Mouse (Mus musculus) megakaryocyte-erythroid progenitor cell, adult 5 weeks (primary cell): ENCODE results near the gene Gm9045. TPM values are rescaled to one million over a fixed set of nuclear protein-coding genes. Genes with fewer than 3 reads are reported as not detected.

Experiments used
- polyA plus RNA-seq: library from polyadenylated mRNA; stranded (reverse); fragments of >175 nt; gene quantifications from 2 replicates; pipeline ENCODE4 v1.2.3, GENCODE M21; 2012

Gm9045 gene
- polyA plus RNA-seq = not detected in 2 replicates

GRCm38 (mm10) chr10:118337731-118338130 is at the start of gene Gm9045:
Gene Gm9045, minus strand, starts transcription at chr10:118337831.

GRCm38 (mm10) chr10:118354005-118354404 is 16.4 kb upstream of the Gm9045 start, which contains the start of gene Gm9049:
Gene Gm9049, minus strand, starts transcription at chr10:118354105.

GRCm38 (mm10) chr10:118348579-118348978 is 10.9 kb upstream of the Gm9045 start, which contains the start of gene Gm9048:
Gene Gm9048, minus strand, starts transcription at chr10:118348679.

GRCm38 (mm10) chr10:118343155-118343554 is 5.5 kb upstream of the Gm9045 start, which contains the start of gene Gm9046:
Gene Gm9046, minus strand, starts transcription at chr10:118343255.

GRCm38 (mm10) chr10:118332308-118332707 is 5.3 kb downstream of the Gm9045 start, which contains the start of gene Gm9044:
Gene Gm9044, minus strand, starts transcription at chr10:118332408.

GRCm38 (mm10) chr10:118326869-118327268 is 10.8 kb downstream of the Gm9045 start, which contains the start of gene Gm9040:
Gene Gm9040, minus strand, starts transcription at chr10:118326969.

GRCm38 (mm10) chr10:118294938-118295337 is 42.7 kb downstream of the Gm9045 start, which contains the start of gene Iltifb:
Gene Iltifb, minus strand, starts transcription at chr10:118295038.

Other genes starting within 250 kb of the Gm9045 start
- gene Mdm1, start 196.0 kb downstream of the Gm9045 start, polyA plus RNA-seq = 13.0 and 24.8 TPM in 2 replicates
- gene Il22, start 132.9 kb downstream of the Gm9045 start, polyA plus RNA-seq = not detected in 2 replicates
- gene Gm32717, start 97.1 kb downstream of the Gm9045 start, polyA plus RNA-seq = not detected in 2 replicates
- gene Gm32802, start 79.1 kb downstream of the Gm9045 start, polyA plus RNA-seq = not detected in 2 replicates
- not detected in 2 replicates for gene Iltifb, start 42.8 kb downstream of the Gm9045 start, polyA plus RNA-seq
- not detected in 2 replicates for gene Gm9040, start 10.9 kb downstream of the Gm9045 start, polyA plus RNA-seq
- gene Gm9044, start 5.4 kb downstream of the Gm9045 start, polyA plus RNA-seq = not detected in 2 replicates
- not detected in 2 replicates for gene Gm9046, start 5.4 kb upstream of the Gm9045 start, polyA plus RNA-seq
- not detected in 2 replicates for gene Gm9048, start 10.8 kb upstream of the Gm9045 start, polyA plus RNA-seq
- not detected in 2 replicates for gene Gm9049, start 16.3 kb upstream of the Gm9045 start, polyA plus RNA-seq
- gene Ifng, start 103.2 kb upstream of the Gm9045 start, polyA plus RNA-seq = 0.14 and 0.22 TPM in 2 replicates